Mouse (Mus musculus): ENCODE measurements around the gene Ptprc. TPM values are rescaled to one million over a fixed set of nuclear protein-coding genes. Genes with fewer than 3 reads are reported as not detected.
A peak's percentile ranks its signal among the peaks of the same experiment; 100 is the strongest.

Gene Ptprc
- total and polyA plus RNA-seq, 3 experiments, result 120 to 211 (median 136) TPM

DNA sequence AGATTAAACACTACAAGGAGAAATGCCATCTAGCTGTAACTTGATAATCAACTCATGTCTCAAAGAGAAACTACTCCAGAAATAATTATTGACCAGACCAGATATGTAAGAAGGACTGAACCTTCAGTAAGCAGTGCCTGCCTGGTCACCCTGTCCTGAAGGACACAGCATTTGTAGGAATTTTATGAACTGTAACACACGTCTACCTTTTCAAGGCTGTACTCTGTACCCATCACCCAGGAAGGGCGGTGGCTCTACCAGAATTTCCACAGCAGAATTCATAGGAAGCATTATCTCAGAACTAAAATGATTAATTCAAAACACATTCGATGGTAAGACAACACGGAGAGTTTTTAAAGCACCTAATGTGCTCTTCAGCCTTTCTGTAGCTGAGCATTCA lies 1.4 kb downstream of the Ptprc start:
- dilution Hi-C loops (cut with MboI; ENCODE audit: extremely low pct_ligation_motif_present, extremely low pct_unique_long_range_greater_than_20kb, low sequenced_read_pairs) (no loop called here), in situ Hi-C loops (cut with MboI; ENCODE audit: low pct_ligation_motif_present, low pct_unique_long_range_greater_than_20kb, low sequenced_read_pairs) (no loop called here)
- Histone ChIP-seq H3K9me3 (replicated peaks; ENCODE audit: low read length) (no peaks in the 10 kb centered on the region), H3K27ac (ENCODE audit: insufficient read depth, low read depth) (peak overlapping the region; percentile 90), H3K4me1 (ENCODE audit: control insufficient read depth in 1 of 2, insufficient read depth in 2 of 2) (peaks cover 18 to 41% of the 10 kb centered on the region in 2 experiments), H3K27me3 (replicated peaks) (no peaks in the 10 kb centered on the region), H3K4me2 (ENCODE audit: insufficient read depth, low read depth, poor library complexity, severe bottlenecking) (peak overlapping the region; percentile 75), H3K36me3 (replicated peaks in 1 of 2; ENCODE audit: control insufficient read depth in 1 of 2, insufficient read depth in 1 of 2, low read length in 1 of 2) (peaks cover 0 to 9% of the 10 kb centered on the region in 2 experiments), H3K9ac (ENCODE audit: insufficient read depth, low read depth) (peak overlapping the region; percentile 100), H3K79me2 (replicated peaks; ENCODE audit: control insufficient read depth, extremely low read depth, insufficient read depth, poor library complexity, severe bottlenecking) (peaks cover 43% of the 10 kb centered on the region), H3K4me3 (replicated peaks in 1 of 3; ENCODE audit: low read depth in 2 of 3, low read length in 2 of 3, poor library complexity in 1 of 3) (peak overlapping the region; percentile 69 to 94 (median 78))
- TF ChIP-seq MEF2A (IDR thresholded peaks at IDR 0.05; ENCODE audit: borderline replicate concordance, low read depth, low read length), result 0 out of 2 replicates have a peak, but pooled peaks have one; percentile 17
- TF ChIP-seq SIN3A (IDR thresholded peaks at IDR 0.05; ENCODE audit: low read length), result peak; percentile 45; the same call in 1 of the 2 replicates
- TF ChIP-seq RCOR1 (conservative IDR thresholded peaks at IDR 0.05; ENCODE audit: low read depth, low read length), result no peak
- DNase-seq (ENCODE audit: extremely low read depth), result no peak

DNA sequence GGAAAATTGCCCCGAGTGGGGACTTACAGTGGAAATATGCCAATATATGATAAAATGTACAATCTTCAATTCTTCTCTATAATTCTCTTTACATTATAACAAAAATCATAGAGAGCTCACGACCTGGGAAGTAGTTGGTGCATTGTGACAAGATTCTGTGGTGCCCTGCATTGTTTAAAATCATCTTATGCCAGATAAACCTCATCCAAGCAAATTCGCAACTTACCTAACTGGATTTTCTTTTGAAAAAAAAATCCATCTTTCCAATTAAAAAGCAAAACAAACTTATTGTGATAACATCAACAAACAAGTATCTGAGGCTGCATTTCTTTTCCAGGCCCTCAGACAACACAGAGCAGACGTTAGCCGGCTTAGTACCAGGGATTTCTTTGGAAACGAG lies 1.8 kb downstream of the Ptprc start:
- in situ Hi-C loops (cut with MboI; ENCODE audit: low pct_ligation_motif_present, low pct_unique_long_range_greater_than_20kb, low sequenced_read_pairs) (no loop called here), dilution Hi-C loops (cut with MboI; ENCODE audit: extremely low pct_ligation_motif_present, extremely low pct_unique_long_range_greater_than_20kb, low sequenced_read_pairs) (no loop called here)
- peaks cover 0 to 9% of the 10 kb centered on the region in 2 experiments for H3K36me3 ChIP-seq (replicated peaks in 1 of 2; ENCODE audit: control insufficient read depth in 1 of 2, insufficient read depth in 1 of 2, low read length in 1 of 2)
- DNase-seq (ENCODE audit: extremely low read depth), result no peak
- no peaks in the 10 kb centered on the region for H3K27me3 ChIP-seq (replicated peaks)
- peaks cover 44% of the 10 kb centered on the region for H3K79me2 ChIP-seq (replicated peaks; ENCODE audit: control insufficient read depth, extremely low read depth, insufficient read depth, poor library complexity, severe bottlenecking)
- H3K4me2 ChIP-seq (ENCODE audit: insufficient read depth, low read depth, poor library complexity, severe bottlenecking), result peak overlapping the region; percentile 75
- TF ChIP-seq ETS1 (conservative IDR thresholded peaks at IDR 0.05; ENCODE audit: low read depth, low read length), result no peak
- no peak for TF ChIP-seq MYC (IDR thresholded peaks at IDR 0.05; ENCODE audit: low read depth, low read length)
- no peak for TF ChIP-seq BHLHE40 (IDR thresholded peaks at IDR 0.05; ENCODE audit: low read depth, low read length)
- TF ChIP-seq MAX (IDR thresholded peaks at IDR 0.05; ENCODE audit: low read length), result no peak
- TF ChIP-seq SIN3A (IDR thresholded peaks at IDR 0.05; ENCODE audit: low read length), result no peak
- TF ChIP-seq IRF4 (IDR thresholded peaks at IDR 0.05; ENCODE audit: low read depth, low read length), result no peak
- TF ChIP-seq UBTF (IDR thresholded peaks at IDR 0.05; ENCODE audit: low read depth, low read length), result no peak
- TF ChIP-seq EP300 (IDR thresholded peaks at IDR 0.05; ENCODE audit: low read length), result no peak
- H3K4me1 ChIP-seq (ENCODE audit: control insufficient read depth in 1 of 2, insufficient read depth in 2 of 2), result peaks cover 18 to 42% of the 10 kb centered on the region in 2 experiments
- H3K4me3 ChIP-seq (replicated peaks in 1 of 3; ENCODE audit: low read depth in 2 of 3, low read length in 2 of 3, poor library complexity in 1 of 3), result peak overlapping the region; percentile 69 to 94 (median 78)
- H3K27ac ChIP-seq (ENCODE audit: insufficient read depth, low read depth), result no peak overlapping the region
- H3K9ac ChIP-seq (ENCODE audit: insufficient read depth, low read depth), result peak overlapping the region; percentile 100
- no peaks in the 10 kb centered on the region for H3K9me3 ChIP-seq (replicated peaks; ENCODE audit: low read length)

GRCm38 (mm10) chr1:138172547-138172946 lies 3.0 kb downstream of the Ptprc start:
- peak overlapping the region; percentile 82 for H3K9ac ChIP-seq (ENCODE audit: insufficient read depth, low read depth)
- in situ Hi-C loops (cut with MboI; ENCODE audit: low pct_ligation_motif_present, low pct_unique_long_range_greater_than_20kb, low sequenced_read_pairs) (no loop called here), dilution Hi-C loops (cut with MboI; ENCODE audit: extremely low pct_ligation_motif_present, extremely low pct_unique_long_range_greater_than_20kb, low sequenced_read_pairs) (no loop called here)
- no peaks in the 10 kb centered on the region for H3K9me3 ChIP-seq (replicated peaks; ENCODE audit: low read length)
- peaks cover 53% of the 10 kb centered on the region for H3K79me2 ChIP-seq (replicated peaks; ENCODE audit: control insufficient read depth, extremely low read depth, insufficient read depth, poor library complexity, severe bottlenecking)
- peak overlapping the region; percentile 72 for H3K4me2 ChIP-seq (ENCODE audit: insufficient read depth, low read depth, poor library complexity, severe bottlenecking)
- peak; percentile 54 for DNase-seq (ENCODE audit: extremely low read depth)
- TF ChIP-seq ZNF384 (IDR thresholded peaks at IDR 0.05; ENCODE audit: low read depth, low read length), result no peak
- TF ChIP-seq NELFE (IDR thresholded peaks at IDR 0.05; ENCODE audit: low read depth, low read length), result no peak
- TF ChIP-seq ZC3H11A (IDR thresholded peaks at IDR 0.05; ENCODE audit: low read depth, low read length), result no peak
- TF ChIP-seq POLR2AphosphoS2 (IDR thresholded peaks at IDR 0.05; ENCODE audit: low read depth, low read length), result no peak
- no peak for TF ChIP-seq MAZ (IDR thresholded peaks at IDR 0.05; ENCODE audit: low read depth, low read length)
- no peak for TF ChIP-seq PAX5 (IDR thresholded peaks at IDR 0.05; ENCODE audit: low read length)
- TF ChIP-seq MXI1 (IDR thresholded peaks at IDR 0.05; ENCODE audit: low read depth, low read length), result no peak; the same call in 1 of the 2 replicates
- peak; percentile 60; the same call in 1 of the 2 replicates for TF ChIP-seq CHD1 (IDR thresholded peaks at IDR 0.05; ENCODE audit: low read depth, low read length)
- TF ChIP-seq BHLHE40 (IDR thresholded peaks at IDR 0.05; ENCODE audit: low read depth, low read length), result 0 out of 2 replicates have a peak, but pooled peaks have one; percentile 9
- peak overlapping the region; percentile 38 to 78 (median 69) for H3K4me3 ChIP-seq (replicated peaks in 1 of 3; ENCODE audit: low read depth in 2 of 3, low read length in 2 of 3, poor library complexity in 1 of 3)
- H3K27ac ChIP-seq (ENCODE audit: insufficient read depth, low read depth), result no peak overlapping the region
- H3K36me3 ChIP-seq (replicated peaks in 1 of 2; ENCODE audit: control insufficient read depth in 1 of 2, insufficient read depth in 1 of 2, low read length in 1 of 2), result peaks cover 0 to 16% of the 10 kb centered on the region in 2 experiments
- no peaks in the 10 kb centered on the region for H3K27me3 ChIP-seq (replicated peaks)
- peaks cover 18 to 49% of the 10 kb centered on the region in 2 experiments for H3K4me1 ChIP-seq (ENCODE audit: control insufficient read depth in 1 of 2, insufficient read depth in 2 of 2)

Data from CH12.LX (cell line).